Mouse (Mus musculus): Measurements from ENCODE around the gene Vmn1r107. TPM values are rescaled to one million over a fixed set of nuclear protein-coding genes. Genes with fewer than 3 reads are reported as not detected.
"Not testable (repeated sequence)": the region's sequence is repeated elsewhere in the genome, so short reads cannot be mapped to it uniquely, and the experiment has no call there.

Vmn1r107 gene
- not detected for total RNA-seq (2021)
- long read RNA-seq, experiment 1 = 0 reads
- long read RNA-seq, experiment 2 = 0 reads

GRCm38 (mm10) chr7:20668618-20669017, at the start of gene Vmn1r107:
TSS of gene Vmn1r107 (plus strand) at chr7:20668918.
- not testable (repeated sequence) for DNase-seq

GRCm38 (mm10) chr7:20703116-20703515, 34.4 kb downstream of the Vmn1r107 start, which contains the start of gene Vmn1r111:
TSS of gene Vmn1r111 (minus strand) at chr7:20703216.
- not testable (repeated sequence) for DNase-seq

Other genes starting within 250 kb of the Vmn1r107 start
- not detected for gene Vmn1r101, start 226.3 kb upstream of the Vmn1r107 start, total RNA-seq (2021)
- gene Gm10670, start 194.0 kb upstream of the Vmn1r107 start, total RNA-seq (2021) = not detected
- gene Vmn1r103, start 158.4 kb upstream of the Vmn1r107 start, total RNA-seq (2021) = not detected
- not detected for gene Vmn1r104, start 135.1 kb upstream of the Vmn1r107 start, total RNA-seq (2021)
- not detected for gene Gm5726, start 123.2 kb upstream of the Vmn1r107 start, total RNA-seq (2021)
- not detected for gene Gm4141, start 92.7 kb upstream of the Vmn1r107 start, total RNA-seq (2021)
- not detected for gene Gm4513, start 69.9 kb upstream of the Vmn1r107 start, total RNA-seq (2021)
- not detected for gene Vmn1r111, start 34.3 kb downstream of the Vmn1r107 start, total RNA-seq (2021)
- gene Gm10668, start 61.7 kb downstream of the Vmn1r107 start, total RNA-seq (2021) = not detected
- gene Vmn1r112, start 102.3 kb downstream of the Vmn1r107 start, total RNA-seq (2021) = not detected
- not detected for gene Vmn1r113, start 118.4 kb downstream of the Vmn1r107 start, total RNA-seq (2021)
- gene Vmn1r114, start 143.3 kb downstream of the Vmn1r107 start, total RNA-seq (2021) = not detected
- not detected for gene Vmn1r115, start 176.1 kb downstream of the Vmn1r107 start, total RNA-seq (2021)
- gene Vmn1r116, start 203.3 kb downstream of the Vmn1r107 start, total RNA-seq (2021) = not detected
- gene Vmn1r117, start 215.2 kb downstream of the Vmn1r107 start, total RNA-seq (2021) = not detected
- not detected for gene Vmn1r118, start 243.4 kb downstream of the Vmn1r107 start, total RNA-seq (2021)

Data from adrenal gland, postnatal 10 days (tissue).